Mouse (Mus musculus) erythroblast, embryonic 14.5 days (primary cell): ENCODE data around the gene Icos. TPM values are rescaled to one million over a fixed set of nuclear protein-coding genes. Genes with fewer than 3 reads are reported as not detected.

Experiments used
- H3K27me3 ChIP-seq: 2 replicates; pipeline ENCODE4 v1.6.1; 2012; ENCODE audit warnings: inconsistent platforms; ENCODE audit not compliant: control insufficient read depth
- H3K36me3 ChIP-seq: 2 replicates; pipeline ENCODE4 v1.6.1; 2012; ENCODE audit warnings: mild to moderate bottlenecking, inconsistent platforms; ENCODE audit not compliant: control insufficient read depth
- H3K4me1 ChIP-seq: 2 replicates; pipeline ENCODE4 v1.6.1; 2012; ENCODE audit warnings: inconsistent platforms; ENCODE audit not compliant: control insufficient read depth
- H3K4me3 ChIP-seq: replicated peaks from 2 replicates; pipeline ENCODE3; 2012; ENCODE audit warnings: moderate library complexity, mild to moderate bottlenecking, inconsistent platforms
- H3K9me3 ChIP-seq: 2 replicates; pipeline ENCODE4 v1.6.1; 2012; ENCODE audit warnings: low read length, inconsistent platforms, mixed read lengths; ENCODE audit not compliant: control insufficient read depth
- GATA1 ChIP-seq: IDR thresholded peaks from 2 replicates; pipeline ENCODE4 v1.6.1; 2012; ENCODE audit warnings: low read length, inconsistent platforms, mixed read lengths
- TAL1 ChIP-seq: IDR thresholded peaks from 3 replicates; pipeline ENCODE4 v1.6.1; 2012; ENCODE audit warnings: low read length, inconsistent platforms, mixed read lengths
- polyA plus RNA-seq: library from polyadenylated mRNA; stranded (reverse); fragments of >175 nt; gene quantifications from 2 replicates; pipeline ENCODE4 v1.2.3, GENCODE M21; 2012

Icos gene
- polyA plus RNA-seq, 1 experiment, result not detected

GRCm38 (mm10) chr1:60979843-60980235 lies 2.1 kb downstream of the Icos start:
- Histone ChIP-seq H3K4me1 (no peaks in the 10 kb centered on the region), H3K9me3 (no peaks in the 10 kb centered on the region), H3K36me3 (no peaks in the 10 kb centered on the region), H3K4me3 (no peak overlapping the region), H3K27me3 (no peaks in the 10 kb centered on the region)
- TF ChIP-seq TAL1, result no peak
- no peak for TF ChIP-seq GATA1

GRCm38 (mm10) chr1:60985075-60985474 lies 7.3 kb downstream of the Icos start:
- TF ChIP-seq TAL1, result no peak
- no peak for TF ChIP-seq GATA1
- H3K4me3 ChIP-seq, result no peak overlapping the region
- H3K4me1 ChIP-seq, result no peaks in the 10 kb centered on the region
- no peaks in the 10 kb centered on the region for H3K36me3 ChIP-seq
- H3K27me3 ChIP-seq, result no peaks in the 10 kb centered on the region
- H3K9me3 ChIP-seq, result no peaks in the 10 kb centered on the region

GRCm38 (mm10) chr1:60986141-60986540 lies 8.4 kb downstream of the Icos start:
- TF ChIP-seq TAL1 (no peak), GATA1 (no peak)
- Histone ChIP-seq H3K36me3 (no peaks in the 10 kb centered on the region), H3K4me3 (no peak overlapping the region), H3K27me3 (no peaks in the 10 kb centered on the region), H3K4me1 (no peaks in the 10 kb centered on the region), H3K9me3 (no peaks in the 10 kb centered on the region)

- no peaks in the 10 kb centered on the region for H3K9me3 ChIP-seq
- no peaks in the 10 kb centered on the region for H3K27me3 ChIP-seq
- no peaks in the 10 kb centered on the region for H3K36me3 ChIP-seq
- no peaks in the 10 kb centered on the region for H3K4me1 ChIP-seq
- no peak overlapping the region for H3K4me3 ChIP-seq
- TF ChIP-seq TAL1 (no peak), GATA1 (no peak)
These were observed 11.4 kb downstream of the Icos start for GRCm38 (mm10) chr1:60989086-60989485.

GRCm38 (mm10) chr1:60990305-60990704 lies 12.6 kb downstream of the Icos start:
- H3K4me3 ChIP-seq, result no peak overlapping the region
- H3K27me3 ChIP-seq, result no peaks in the 10 kb centered on the region
- no peaks in the 10 kb centered on the region for H3K36me3 ChIP-seq
- H3K9me3 ChIP-seq, result no peaks in the 10 kb centered on the region
- H3K4me1 ChIP-seq, result no peaks in the 10 kb centered on the region
- no peak for TF ChIP-seq GATA1
- no peak for TF ChIP-seq TAL1

- no peak for TF ChIP-seq GATA1
- no peak for TF ChIP-seq TAL1
- H3K36me3 ChIP-seq, result no peaks in the 10 kb centered on the region
- H3K9me3 ChIP-seq, result no peaks in the 10 kb centered on the region
These were observed 20.4 kb downstream of the Icos start for GRCm38 (mm10) chr1:60998008-60998557.

GRCm38 (mm10) chr1:60998689-60999088 lies 21.0 kb downstream of the Icos start:
- Histone ChIP-seq H3K27me3 (no peaks in the 10 kb centered on the region), H3K9me3 (no peaks in the 10 kb centered on the region), H3K36me3 (no peaks in the 10 kb centered on the region), H3K4me3 (no peak overlapping the region), H3K4me1 (no peaks in the 10 kb centered on the region)
- TF ChIP-seq GATA1 (no peak), TAL1 (no peak)

More at GRCm38 (mm10) chr1:60998008-60998557, 20.4 kb downstream of the Icos start:
- Histone ChIP-seq H3K27me3 (no peaks in the 10 kb centered on the region), H3K4me3 (no peak overlapping the region), H3K4me1 (no peaks in the 10 kb centered on the region)

- no peaks in the 10 kb centered on the region for H3K36me3 ChIP-seq
- TF ChIP-seq GATA1 (no peak), TAL1 (no peak)
- H3K27me3 ChIP-seq, result no peaks in the 10 kb centered on the region
- H3K9me3 ChIP-seq, result no peaks in the 10 kb centered on the region
- no peaks in the 10 kb centered on the region for H3K4me1 ChIP-seq
- no peak overlapping the region for H3K4me3 ChIP-seq
These were observed 24.1 kb downstream of the Icos start for GRCm38 (mm10) chr1:61001786-61002354.

GRCm38 (mm10) chr1:61006229-61006628 lies 28.5 kb downstream of the Icos start:
- no peaks in the 10 kb centered on the region for H3K27me3 ChIP-seq
- no peaks in the 10 kb centered on the region for H3K9me3 ChIP-seq
- H3K36me3 ChIP-seq, result no peaks in the 10 kb centered on the region
- no peaks in the 10 kb centered on the region for H3K4me1 ChIP-seq
- TF ChIP-seq GATA1 (no peak), TAL1 (no peak)
- H3K4me3 ChIP-seq, result no peak overlapping the region

GRCm38 (mm10) chr1:61007516-61007915 lies 29.8 kb downstream of the Icos start:
- Histone ChIP-seq H3K9me3 (no peaks in the 10 kb centered on the region), H3K4me3 (no peak overlapping the region), H3K27me3 (no peaks in the 10 kb centered on the region), H3K36me3 (no peaks in the 10 kb centered on the region), H3K4me1 (no peaks in the 10 kb centered on the region)
- TF ChIP-seq GATA1 (no peak), TAL1 (no peak)
